Mouse (Mus musculus): ENCODE measurements around the gene Cdkn1a. TPM values are rescaled to one million over a fixed set of nuclear protein-coding genes. Genes with fewer than 3 reads are reported as not detected.
"Not testable (repeated sequence)": the region's sequence is repeated elsewhere in the genome, so short reads cannot be mapped to it uniquely, and the experiment has no call there.

Gene Cdkn1a
- polyA plus RNA-seq, 2 experiments, result 2.6 to 7.0 TPM

GRCm38 (mm10) chr17:29065971-29066370 lies 24.8 kb upstream of the Cdkn1a start:
- Histone ChIP-seq H3K36me3 (replicated peaks; ENCODE audit: control insufficient read depth, insufficient read depth, low read depth) (no peaks in the 10 kb centered on the region), H3K9me3 (ENCODE audit: control insufficient read depth, low read length) (no peaks in the 10 kb centered on the region), H3K27me3 (ENCODE audit: control insufficient read depth, insufficient read depth, low read length) (no peaks in the 10 kb centered on the region), H3K4me2 (ENCODE audit: low read depth) (no peak overlapping the region), H3K27ac (no peak overlapping the region), H3K9ac (replicated peaks) (no peak overlapping the region), H3K4me3 (ENCODE audit: insufficient read depth in 1 of 2, low read depth in 2 of 2, low read length in 2 of 2) (no peak overlapping the region), H3K4me1 (replicated peaks; ENCODE audit: control insufficient read depth in 2 of 2, insufficient read depth in 2 of 2, low read length in 1 of 2) (no peaks in the 10 kb centered on the region)
- DNase-seq (ENCODE audit: low read depth in 3 of 3, low spot score in 3 of 3), result no peak
- no peak for TF ChIP-seq EP300 (IDR thresholded peaks at IDR 0.05; ENCODE audit: low read depth)
- WGBS (ENCODE audit: insufficient replicate concordance), result 72% methylated on average over 3 of the region's 3 CpGs
- no peak for ATAC-seq (ENCODE audit: insufficient read depth)

- 47% methylated on average over 3 of the region's 3 CpGs for WGBS (ENCODE audit: insufficient replicate concordance)
Measured at GRCm38 (mm10) chr17:29067416-29067815, 23.4 kb upstream of the Cdkn1a start.

GRCm38 (mm10) chr17:29067847-29068246 lies 22.9 kb upstream of the Cdkn1a start:
- H3K27ac ChIP-seq, result no peak overlapping the region
- H3K4me1 ChIP-seq (replicated peaks; ENCODE audit: control insufficient read depth in 2 of 2, insufficient read depth in 2 of 2, low read length in 1 of 2), result no peaks in the 10 kb centered on the region
- TF ChIP-seq CTCF (IDR thresholded peaks at IDR 0.05; ENCODE audit: low read depth), result no peak
- TF ChIP-seq EP300 (IDR thresholded peaks at IDR 0.05; ENCODE audit: low read depth), result no peak
- no peaks in the 10 kb centered on the region for H3K36me3 ChIP-seq (replicated peaks; ENCODE audit: control insufficient read depth, insufficient read depth, low read depth)
- no peaks in the 10 kb centered on the region for H3K27me3 ChIP-seq (ENCODE audit: control insufficient read depth, insufficient read depth, low read length)
- DNase-seq (ENCODE audit: low read depth in 3 of 3, low spot score in 3 of 3) (no peak), ATAC-seq (ENCODE audit: insufficient read depth) (no peak)
- H3K9me3 ChIP-seq (ENCODE audit: control insufficient read depth, low read length), result no peaks in the 10 kb centered on the region
- H3K9ac ChIP-seq (replicated peaks), result no peak overlapping the region
- WGBS (ENCODE audit: insufficient replicate concordance), result 30% methylated on average over 5 of the region's 5 CpGs
- H3K4me2 ChIP-seq (ENCODE audit: low read depth), result no peak overlapping the region
- no peak overlapping the region for H3K4me3 ChIP-seq (ENCODE audit: insufficient read depth in 1 of 2, low read depth in 2 of 2, low read length in 2 of 2)

More at GRCm38 (mm10) chr17:29067416-29067815, 23.4 kb upstream of the Cdkn1a start:
- not testable (repeated sequence) for H3K27me3 ChIP-seq (ENCODE audit: control insufficient read depth, insufficient read depth, low read length); H3K36me3 ChIP-seq (replicated peaks; ENCODE audit: control insufficient read depth, insufficient read depth, low read depth); H3K4me1 ChIP-seq (replicated peaks; ENCODE audit: control insufficient read depth in 2 of 2, insufficient read depth in 2 of 2, low read length in 1 of 2); H3K9me3 ChIP-seq (ENCODE audit: control insufficient read depth, low read length); H3K4me3 ChIP-seq (ENCODE audit: insufficient read depth in 1 of 2, low read depth in 2 of 2, low read length in 2 of 2); H3K9ac ChIP-seq (replicated peaks); H3K27ac ChIP-seq; DNase-seq (ENCODE audit: low read depth in 3 of 3, low spot score in 3 of 3); H3K4me2 ChIP-seq (ENCODE audit: low read depth); ATAC-seq (ENCODE audit: insufficient read depth)

- Histone ChIP-seq H3K4me3 (ENCODE audit: insufficient read depth in 1 of 2, low read depth in 2 of 2, low read length in 2 of 2) (no peak overlapping the region), H3K9ac (replicated peaks) (no peak overlapping the region), H3K4me1 (replicated peaks; ENCODE audit: control insufficient read depth in 2 of 2, insufficient read depth in 2 of 2, low read length in 1 of 2) (peaks cover 0 to 2% of the 10 kb centered on the region in 2 experiments; a peak in 1 of 4 replicates), H3K4me2 (ENCODE audit: low read depth) (no peak overlapping the region), H3K9me3 (ENCODE audit: control insufficient read depth, low read length) (no peaks in the 10 kb centered on the region), H3K27ac (no peak overlapping the region), H3K36me3 (replicated peaks; ENCODE audit: control insufficient read depth, insufficient read depth, low read depth) (no peaks in the 10 kb centered on the region), H3K27me3 (ENCODE audit: control insufficient read depth, insufficient read depth, low read length) (no peaks in the 10 kb centered on the region)
- no peak for TF ChIP-seq CTCF (IDR thresholded peaks at IDR 0.05; ENCODE audit: low read depth)
- TF ChIP-seq EP300 (IDR thresholded peaks at IDR 0.05; ENCODE audit: low read depth), result no peak
- 68% methylated on average over 10 of the region's 10 CpGs for WGBS (ENCODE audit: insufficient replicate concordance)
- DNase-seq (ENCODE audit: low read depth in 3 of 3, low spot score in 3 of 3) (no peak), ATAC-seq (ENCODE audit: insufficient read depth) (no peak)
Measured at GRCm38 (mm10) chr17:29069063-29069462, 21.7 kb upstream of the Cdkn1a start.

- Histone ChIP-seq H3K27ac (no peak overlapping the region), H3K4me1 (replicated peaks; ENCODE audit: control insufficient read depth in 2 of 2, insufficient read depth in 2 of 2, low read length in 1 of 2) (peaks cover 0 to 2% of the 10 kb centered on the region in 2 experiments; a peak in 1 of 4 replicates), H3K9me3 (ENCODE audit: control insufficient read depth, low read length) (no peaks in the 10 kb centered on the region), H3K4me3 (ENCODE audit: insufficient read depth in 1 of 2, low read depth in 2 of 2, low read length in 2 of 2) (no peak overlapping the region), H3K4me2 (ENCODE audit: low read depth) (no peak overlapping the region), H3K9ac (replicated peaks) (no peak overlapping the region), H3K27me3 (ENCODE audit: control insufficient read depth, insufficient read depth, low read length) (no peaks in the 10 kb centered on the region; the same call in 1 of the 2 replicates), H3K36me3 (replicated peaks; ENCODE audit: control insufficient read depth, insufficient read depth, low read depth) (no peaks in the 10 kb centered on the region)
- no peak for ATAC-seq (ENCODE audit: insufficient read depth)
- no peak for DNase-seq (ENCODE audit: low read depth in 3 of 3, low spot score in 3 of 3)
- 46% methylated on average over 5 of the region's 5 CpGs for WGBS (ENCODE audit: insufficient replicate concordance)
- TF ChIP-seq EP300 (IDR thresholded peaks at IDR 0.05; ENCODE audit: low read depth) (no peak), CTCF (IDR thresholded peaks at IDR 0.05; ENCODE audit: low read depth) (no peak)
Measured at GRCm38 (mm10) chr17:29071820-29072219, 19.0 kb upstream of the Cdkn1a start.

All from liver, embryonic 14.5 days (tissue).